Mouse (Mus musculus): ENCODE measurements around the gene Vmn1r111. TPM values are rescaled to one million over a fixed set of nuclear protein-coding genes. Genes with fewer than 3 reads are reported as not detected.
"Not testable (repeated sequence)": the region's sequence is repeated elsewhere in the genome, so short reads cannot be mapped to it uniquely, and the experiment has no call there.

The Vmn1r111 gene
- not detected for total RNA-seq (2021)
- long read RNA-seq, experiment 1: 0 reads
- long read RNA-seq, experiment 2: 0 reads

DNA sequence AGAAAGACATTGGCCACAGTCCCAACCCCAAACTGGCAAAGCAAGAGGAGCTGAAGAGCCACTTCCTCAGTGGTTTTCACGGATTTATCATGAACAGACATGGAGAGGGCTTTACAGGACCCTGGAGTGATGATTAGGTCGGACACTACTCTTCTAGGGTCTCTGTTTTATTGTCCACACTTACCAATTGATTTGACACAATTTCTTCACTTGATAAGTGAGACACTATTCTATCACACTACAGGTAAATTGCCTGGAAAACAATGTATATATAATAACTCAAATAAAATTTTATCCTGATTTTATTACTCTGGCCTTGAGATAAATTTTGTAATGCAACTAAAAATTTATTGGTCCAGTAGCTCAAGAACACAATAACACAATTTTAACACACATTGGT, at the start of gene Vmn1r111:
Gene Vmn1r111, minus strand, starts transcription at position 101 of the 400 bp plus-strand sequence.
- DNase-seq (ENCODE audit: extremely low spot score in 1 of 2, low spot score in 2 of 2); H3K27ac ChIP-seq; intact Hi-C loops (cut with DNase I); H3K4me3 ChIP-seq: not testable (repeated sequence)

DNA sequence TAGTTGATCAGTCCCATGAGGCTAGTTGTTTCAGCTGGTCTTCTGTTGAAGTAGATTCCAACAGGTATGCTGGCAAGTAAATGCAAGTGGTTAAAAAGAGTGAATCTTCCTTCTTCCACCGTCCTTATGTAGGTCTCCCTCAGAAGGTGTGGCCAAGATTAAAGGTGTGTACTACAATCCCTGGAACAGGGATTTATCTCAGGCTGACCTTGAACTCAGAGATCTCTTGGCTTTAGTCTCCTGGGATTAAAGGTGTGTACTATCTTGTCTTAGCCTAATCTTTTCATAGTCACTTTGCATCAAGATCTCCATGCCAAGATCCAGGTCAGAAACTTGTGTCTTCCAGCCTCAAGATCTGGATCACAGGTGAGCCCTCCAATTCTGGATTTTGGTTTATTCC, 27.5 kb upstream of the Vmn1r111 start, which contains the start of gene Gm10668:
Gene Gm10668, minus strand, starts transcription at position 101 of the 400 bp plus-strand sequence.
- H3K27ac ChIP-seq; H3K4me3 ChIP-seq; intact Hi-C loops (cut with DNase I): not testable (repeated sequence)

DNA sequence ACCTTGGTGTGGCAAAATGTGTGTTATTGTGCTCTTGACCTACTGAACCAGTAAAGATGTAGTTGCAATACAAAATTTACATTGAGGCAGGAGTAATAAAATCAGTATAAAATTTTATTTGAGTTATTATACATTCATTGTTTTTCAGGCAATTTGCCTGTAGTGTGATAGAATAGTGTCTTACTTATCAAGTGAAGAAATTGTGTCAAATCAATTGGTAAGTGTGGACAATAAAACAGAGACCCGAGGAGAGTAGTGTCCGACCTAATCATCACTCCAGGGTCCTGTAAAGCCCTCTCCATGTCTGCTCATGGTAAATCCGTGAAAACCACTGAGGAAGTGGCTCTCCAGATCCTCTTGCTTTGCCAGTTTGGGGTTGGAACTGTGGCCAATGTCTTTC, 34.4 kb downstream of the Vmn1r111 start, which contains the start of gene Vmn1r107:
Gene Vmn1r107, plus strand, starts transcription at position 301 of the 400 bp plus-strand sequence.
- DNase-seq (ENCODE audit: extremely low spot score in 1 of 2, low spot score in 2 of 2); H3K4me3 ChIP-seq; H3K27ac ChIP-seq; intact Hi-C loops (cut with DNase I): not testable (repeated sequence)

More for the DNA sequence above, 27.5 kb upstream of the Vmn1r111 start, which contains the start of gene Gm10668:
- DNase-seq (ENCODE audit: extremely low spot score in 1 of 2, low spot score in 2 of 2): not testable (repeated sequence)

Other genes with a start within 250 kb of the Vmn1r111 start
- not detected for gene Gm10670, start 228.3 kb downstream of the Vmn1r111 start, total RNA-seq (2021)
- gene Vmn1r103, start 192.7 kb downstream of the Vmn1r111 start, total RNA-seq (2021): not detected
- gene Vmn1r104, start 169.4 kb downstream of the Vmn1r111 start, total RNA-seq (2021): not detected
- not detected for gene Gm5726, start 157.5 kb downstream of the Vmn1r111 start, total RNA-seq (2021)
- gene Gm4141, start 127.0 kb downstream of the Vmn1r111 start, total RNA-seq (2021): not detected
- not detected for gene Gm4513, start 104.2 kb downstream of the Vmn1r111 start, total RNA-seq (2021)
- not detected for gene Vmn1r107, start 34.3 kb downstream of the Vmn1r111 start, total RNA-seq (2021)
- gene Gm10668, start 27.4 kb upstream of the Vmn1r111 start, total RNA-seq (2021): not detected
- not detected for gene Vmn1r112, start 68.0 kb upstream of the Vmn1r111 start, total RNA-seq (2021)
- gene Vmn1r113, start 84.1 kb upstream of the Vmn1r111 start, total RNA-seq (2021): not detected
- not detected for gene Vmn1r114, start 109.0 kb upstream of the Vmn1r111 start, total RNA-seq (2021)
- gene Vmn1r115, start 141.8 kb upstream of the Vmn1r111 start, total RNA-seq (2021): not detected
- not detected for gene Vmn1r116, start 169.0 kb upstream of the Vmn1r111 start, total RNA-seq (2021)
- not detected for gene Vmn1r117, start 180.9 kb upstream of the Vmn1r111 start, total RNA-seq (2021)
- gene Vmn1r118, start 209.1 kb upstream of the Vmn1r111 start, total RNA-seq (2021): not detected